Mouse (Mus musculus): ENCODE measurements around the gene Gm11011. TPM values are rescaled to one million over a fixed set of nuclear protein-coding genes. Genes with fewer than 3 reads are reported as not detected.

The Gm11011 gene
- polyA plus RNA-seq, 1 experiment from 2014 or later: not detected

DNA sequence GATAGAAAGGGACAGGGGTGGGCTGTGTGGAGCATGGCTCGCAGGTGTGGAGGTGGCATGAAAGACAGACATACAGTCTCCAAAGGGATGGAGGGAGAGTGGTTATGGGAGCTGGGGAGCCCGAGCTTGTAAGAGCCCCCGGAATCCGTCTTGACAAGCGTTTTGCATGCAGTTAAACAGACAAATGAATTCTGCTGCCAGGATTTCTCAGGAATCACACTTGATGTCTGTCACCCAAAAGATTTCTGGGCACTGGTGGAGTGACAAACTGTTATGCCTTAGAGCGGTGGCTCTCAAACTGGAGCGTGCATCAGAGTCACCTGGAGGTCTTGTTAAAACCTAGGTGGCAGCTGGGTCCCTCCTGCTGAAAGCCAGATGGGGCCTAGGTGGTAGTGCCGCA, 10.4 kb upstream of the Gm11011 start:
- Histone ChIP-seq H3K27ac (ENCODE audit: low read depth, low read length) (no peak overlapping the region), H3K9me3 (ENCODE audit: control insufficient read depth, low read length) (no peaks in the 10 kb centered on the region), H3K4me1 (ENCODE audit: control insufficient read depth, insufficient read depth, low read length) (no peaks in the 10 kb centered on the region), H3K36me3 (ENCODE audit: control insufficient read depth, insufficient read depth, low read length) (no peaks in the 10 kb centered on the region), H3K27me3 (ENCODE audit: control insufficient read depth, insufficient read depth, low read length) (no peaks in the 10 kb centered on the region), H3K4me3 (ENCODE audit: low read length) (no peak overlapping the region), H3K4me2 (replicated peaks; ENCODE audit: low read depth, low read length) (no peak overlapping the region), H3K9ac (ENCODE audit: low read depth, low read length) (no peak overlapping the region)
- 90% methylated on average over 8 of the region's 8 CpGs for WGBS
- no peak for ATAC-seq (ENCODE audit: low FRiP score, low TSS enrichment)

- Histone ChIP-seq H3K27ac (ENCODE audit: low read depth, low read length) (no peak overlapping the region), H3K4me1 (ENCODE audit: control insufficient read depth, insufficient read depth, low read length) (no peaks in the 10 kb centered on the region), H3K4me2 (replicated peaks; ENCODE audit: low read depth, low read length) (no peak overlapping the region), H3K9ac (ENCODE audit: low read depth, low read length) (no peak overlapping the region), H3K36me3 (ENCODE audit: control insufficient read depth, insufficient read depth, low read length) (no peaks in the 10 kb centered on the region), H3K4me3 (ENCODE audit: low read length) (no peak overlapping the region), H3K9me3 (ENCODE audit: control insufficient read depth, low read length) (no peaks in the 10 kb centered on the region), H3K27me3 (ENCODE audit: control insufficient read depth, insufficient read depth, low read length) (no peaks in the 10 kb centered on the region)
- 83% methylated on average over 6 of the region's 6 CpGs for WGBS
- no peak for ATAC-seq (ENCODE audit: low FRiP score, low TSS enrichment)
These were observed 9.8 kb upstream of the Gm11011 start for GRCm38 (mm10) chr2:169597357-169597756.

GRCm38 (mm10) chr2:169593742-169594141, 6.2 kb upstream of the Gm11011 start:
- H3K27ac ChIP-seq (ENCODE audit: low read depth, low read length): no peak overlapping the region
- H3K4me1 ChIP-seq (ENCODE audit: control insufficient read depth, insufficient read depth, low read length): no peaks in the 10 kb centered on the region
- no peaks in the 10 kb centered on the region for H3K9me3 ChIP-seq (ENCODE audit: control insufficient read depth, low read length)
- H3K36me3 ChIP-seq (ENCODE audit: control insufficient read depth, insufficient read depth, low read length): no peaks in the 10 kb centered on the region
- 69% methylated on average over 3 of the region's 3 CpGs for WGBS
- ATAC-seq (ENCODE audit: low FRiP score, low TSS enrichment): no peak
- H3K4me2 ChIP-seq (replicated peaks; ENCODE audit: low read depth, low read length): no peak overlapping the region
- no peak overlapping the region for H3K9ac ChIP-seq (ENCODE audit: low read depth, low read length)
- no peak overlapping the region for H3K4me3 ChIP-seq (ENCODE audit: low read length)
- no peaks in the 10 kb centered on the region for H3K27me3 ChIP-seq (ENCODE audit: control insufficient read depth, insufficient read depth, low read length)

DNA sequence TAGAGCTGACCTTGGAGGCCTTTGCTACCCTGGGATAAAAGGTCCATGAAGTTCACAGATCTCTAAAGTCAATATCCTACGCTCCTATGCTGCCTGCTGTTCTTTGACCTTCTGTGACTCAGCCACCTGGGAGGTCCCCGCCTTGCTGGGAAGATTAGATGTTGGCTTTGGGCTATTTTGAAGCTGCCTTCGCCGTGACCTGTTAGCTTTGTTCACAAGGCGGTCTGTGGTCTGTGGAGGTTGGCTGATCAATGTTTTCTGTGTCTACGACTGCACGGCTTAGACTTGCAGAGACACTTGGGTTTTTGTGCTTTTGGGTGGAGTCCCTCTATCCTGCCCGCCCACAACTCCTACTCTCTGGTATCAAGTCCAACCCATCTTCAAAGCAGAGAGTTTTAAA, 2.9 kb upstream of the Gm11011 start:
- no peaks in the 10 kb centered on the region for H3K4me1 ChIP-seq (ENCODE audit: control insufficient read depth, insufficient read depth, low read length)
- H3K9me3 ChIP-seq (ENCODE audit: control insufficient read depth, low read length): no peaks in the 10 kb centered on the region
- H3K4me2 ChIP-seq (replicated peaks; ENCODE audit: low read depth, low read length): no peak overlapping the region
- no peak overlapping the region for H3K9ac ChIP-seq (ENCODE audit: low read depth, low read length)
- H3K36me3 ChIP-seq (ENCODE audit: control insufficient read depth, insufficient read depth, low read length): no peaks in the 10 kb centered on the region
- H3K4me3 ChIP-seq (ENCODE audit: low read length): no peak overlapping the region
- WGBS: 70% methylated on average over 8 of the region's 8 CpGs
- no peak overlapping the region for H3K27ac ChIP-seq (ENCODE audit: low read depth, low read length)
- no peak for ATAC-seq (ENCODE audit: low FRiP score, low TSS enrichment)
- no peaks in the 10 kb centered on the region for H3K27me3 ChIP-seq (ENCODE audit: control insufficient read depth, insufficient read depth, low read length)

GRCm38 (mm10) chr2:169589697-169590096, 2.2 kb upstream of the Gm11011 start:
- 92% methylated on average over 10 of the region's 10 CpGs for WGBS
- H3K4me2 ChIP-seq (replicated peaks; ENCODE audit: low read depth, low read length): no peak overlapping the region
- H3K9me3 ChIP-seq (ENCODE audit: control insufficient read depth, low read length): no peaks in the 10 kb centered on the region
- no peaks in the 10 kb centered on the region for H3K27me3 ChIP-seq (ENCODE audit: control insufficient read depth, insufficient read depth, low read length)
- ATAC-seq (ENCODE audit: low FRiP score, low TSS enrichment): no peak
- 0 out of 2 replicates have a peak, but pooled peaks cover 4% of the 10 kb centered on the region for H3K4me1 ChIP-seq (ENCODE audit: control insufficient read depth, insufficient read depth, low read length)
- no peak overlapping the region for H3K9ac ChIP-seq (ENCODE audit: low read depth, low read length)
- H3K4me3 ChIP-seq (ENCODE audit: low read length): no peak overlapping the region
- H3K36me3 ChIP-seq (ENCODE audit: control insufficient read depth, insufficient read depth, low read length): no peaks in the 10 kb centered on the region
- H3K27ac ChIP-seq (ENCODE audit: low read depth, low read length): no peak overlapping the region

GRCm38 (mm10) chr2:169586688-169587087, 857 bp downstream of the Gm11011 start:
- Histone ChIP-seq H3K4me2 (replicated peaks; ENCODE audit: low read depth, low read length) (no peak overlapping the region), H3K27me3 (ENCODE audit: control insufficient read depth, insufficient read depth, low read length) (no peaks in the 10 kb centered on the region), H3K27ac (ENCODE audit: low read depth, low read length) (no peak overlapping the region), H3K36me3 (ENCODE audit: control insufficient read depth, insufficient read depth, low read length) (no peaks in the 10 kb centered on the region), H3K4me3 (ENCODE audit: low read length) (no peak overlapping the region), H3K9me3 (ENCODE audit: control insufficient read depth, low read length) (no peaks in the 10 kb centered on the region), H3K9ac (ENCODE audit: low read depth, low read length) (no peak overlapping the region), H3K4me1 (ENCODE audit: control insufficient read depth, insufficient read depth, low read length) (0 out of 2 replicates have a peak, but pooled peaks cover 6% of the 10 kb centered on the region)
- 79% methylated on average over 3 of the region's 3 CpGs for WGBS
- ATAC-seq (ENCODE audit: low FRiP score, low TSS enrichment): no peak

- peak; percentile 26 for ATAC-seq (ENCODE audit: low FRiP score, low TSS enrichment)
- H3K36me3 ChIP-seq (ENCODE audit: control insufficient read depth, insufficient read depth, low read length): no peaks in the 10 kb centered on the region
- no peaks in the 10 kb centered on the region for H3K27me3 ChIP-seq (ENCODE audit: control insufficient read depth, insufficient read depth, low read length)
- H3K4me1 ChIP-seq (ENCODE audit: control insufficient read depth, insufficient read depth, low read length): 0 out of 2 replicates have a peak, but pooled peaks cover 6% of the 10 kb centered on the region
- H3K9me3 ChIP-seq (ENCODE audit: control insufficient read depth, low read length): no peaks in the 10 kb centered on the region
- H3K27ac ChIP-seq (ENCODE audit: low read depth, low read length): no peak overlapping the region; the same call in 1 of the 2 replicates
- no peak overlapping the region for H3K4me3 ChIP-seq (ENCODE audit: low read length)
- H3K9ac ChIP-seq (ENCODE audit: low read depth, low read length): no peak overlapping the region
- 52% methylated on average over 12 of the region's 12 CpGs for WGBS
- H3K4me2 ChIP-seq (replicated peaks; ENCODE audit: low read depth, low read length): peak overlapping the region; percentile 28; the same call in 1 of the 2 replicates
These were observed 1.8 kb downstream of the Gm11011 start for GRCm38 (mm10) chr2:169585631-169586285.

DNA sequence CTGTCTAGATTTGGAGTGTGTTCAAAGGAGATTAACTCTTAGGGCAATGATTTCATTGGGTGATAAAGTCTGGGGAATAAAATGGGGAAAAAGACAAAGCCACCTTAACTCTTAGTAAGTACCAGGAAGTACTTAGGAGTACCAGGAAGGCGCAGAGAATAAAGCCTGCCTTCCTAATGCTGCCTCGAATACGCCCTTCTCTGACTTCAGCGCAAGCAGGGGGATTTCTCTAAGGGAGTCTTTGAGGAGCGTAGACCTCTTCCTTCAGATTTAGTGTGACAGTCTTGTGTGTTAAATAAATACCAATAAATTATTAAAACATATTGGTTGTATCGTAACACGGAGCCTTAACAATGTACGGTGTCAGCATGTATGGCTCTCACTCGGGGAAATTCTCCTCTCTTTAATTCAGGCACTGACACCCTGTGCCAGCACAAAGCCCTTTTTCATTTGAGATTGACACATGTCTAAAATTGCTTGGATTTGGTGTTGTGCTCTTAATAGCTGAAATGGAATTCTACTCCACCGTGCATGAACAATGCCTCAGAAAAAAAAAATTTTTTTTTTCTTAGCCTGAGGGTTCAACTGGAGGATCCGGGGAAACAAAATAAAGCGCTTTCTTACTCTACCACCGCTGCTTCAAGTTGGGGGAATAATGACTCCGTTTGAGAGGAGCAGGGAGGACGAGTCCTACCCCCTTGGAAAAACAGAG, 2.6 kb downstream of the Gm11011 start:
- Histone ChIP-seq H3K36me3 (ENCODE audit: control insufficient read depth, insufficient read depth, low read length) (no peaks in the 10 kb centered on the region), H3K9ac (ENCODE audit: low read depth, low read length) (no peak overlapping the region), H3K4me1 (ENCODE audit: control insufficient read depth, insufficient read depth, low read length) (0 out of 2 replicates have a peak, but pooled peaks cover 6% of the 10 kb centered on the region), H3K27ac (ENCODE audit: low read depth, low read length) (no peak overlapping the region; the same call in 1 of the 2 replicates), H3K4me3 (ENCODE audit: low read length) (no peak overlapping the region), H3K9me3 (ENCODE audit: control insufficient read depth, low read length) (no peaks in the 10 kb centered on the region), H3K4me2 (replicated peaks; ENCODE audit: low read depth, low read length) (peak overlapping the region; percentile 28; the same call in 1 of the 2 replicates), H3K27me3 (ENCODE audit: control insufficient read depth, insufficient read depth, low read length) (no peaks in the 10 kb centered on the region)
- 23% methylated on average over 15 of the region's 15 CpGs for WGBS
- ATAC-seq (ENCODE audit: low FRiP score, low TSS enrichment): peak; percentile 74; the same call in 1 of the 2 replicates

- H3K9ac ChIP-seq (ENCODE audit: low read depth, low read length): no peak overlapping the region
- no peak overlapping the region for H3K27ac ChIP-seq (ENCODE audit: low read depth, low read length)
- WGBS: 80% methylated on average over 3 of the region's 3 CpGs
- 0 out of 2 replicates have a peak, but pooled peaks cover 6% of the 10 kb centered on the region for H3K4me1 ChIP-seq (ENCODE audit: control insufficient read depth, insufficient read depth, low read length)
- H3K9me3 ChIP-seq (ENCODE audit: control insufficient read depth, low read length): no peaks in the 10 kb centered on the region
- H3K4me2 ChIP-seq (replicated peaks; ENCODE audit: low read depth, low read length): no peak overlapping the region
- ATAC-seq (ENCODE audit: low FRiP score, low TSS enrichment): no peak
- no peaks in the 10 kb centered on the region for H3K27me3 ChIP-seq (ENCODE audit: control insufficient read depth, insufficient read depth, low read length)
- no peaks in the 10 kb centered on the region for H3K36me3 ChIP-seq (ENCODE audit: control insufficient read depth, insufficient read depth, low read length)
- no peak overlapping the region for H3K4me3 ChIP-seq (ENCODE audit: low read length)
These were observed 4.1 kb downstream of the Gm11011 start for GRCm38 (mm10) chr2:169583476-169583875.
